Mouse (Mus musculus) left cerebral cortex, postnatal 14 days (tissue): Measurements from ENCODE around the gene Olfr718-ps1. TPM values are rescaled to one million over a fixed set of nuclear protein-coding genes. Genes with fewer than 3 reads are reported as not detected.
"Not testable (repeated sequence)": the region's sequence is repeated elsewhere in the genome, so short reads cannot be mapped to it uniquely, and the experiment has no call there.

Source experiments
- DNase-seq, 2 experiments: peaks; one replicate each; pipeline ENCODE4 v3.0.0; 2021 to 2022; ENCODE audit warnings: low spot score in 2 of 2, mixed read lengths in 1 of 2
- intact Hi-C: fragments of 180-260 bp; cut with DNase I; formaldehyde crosslinking; loops from one replicate; pipeline ENCODE4 v1.15.1; 2025
- long read RNA-seq, 2 experiments: library from polyadenylated mRNA; stranded (forward); transcript quantifications; one replicate each; pipeline ENCODE4 v2.0.0; 2021
- total RNA-seq, 2 experiments: library from RNA; stranded (reverse); gene quantifications; 2 replicates each; pipeline ENCODE4 v1.2.3; 2021

Gene Olfr718-ps1
- under 1 TPM; 0.11 to 0.13 TPM for total RNA-seq
- long read RNA-seq, experiment 1 = 0 reads
- long read RNA-seq, experiment 2 = 0 reads

- intact Hi-C loops = no loop called here
- no peak for DNase-seq
These were observed at the start of gene Olfr718-ps1 for GRCm38 (mm10) chr5:143147481-143147880. Gene Olfr718-ps1 (minus strand): TSS chr5:143147581.

- DNase-seq = no peak
- intact Hi-C loops = no loop called here
These were observed 49.1 kb upstream of the Olfr718-ps1 start for GRCm38 (mm10) chr5:143196506-143196905.

- intact Hi-C loops = no loop called here
- DNase-seq = no peak
These were observed 47.8 kb upstream of the Olfr718-ps1 start for GRCm38 (mm10) chr5:143195166-143195565.

GRCm38 (mm10) chr5:143194747-143195146, 47.4 kb upstream of the Olfr718-ps1 start:
- DNase-seq, intact Hi-C loops: not testable (repeated sequence)

- no peak for DNase-seq
- intact Hi-C loops = no loop called here
These were observed 45.4 kb upstream of the Olfr718-ps1 start for GRCm38 (mm10) chr5:143192806-143193205.

GRCm38 (mm10) chr5:143188014-143188413, 40.6 kb upstream of the Olfr718-ps1 start:
- intact Hi-C loops, DNase-seq: not testable (repeated sequence)

- peak; percentile 95 to 97 for DNase-seq
- intact Hi-C loops = loop anchor here (1.0 kb wide), 1 partner anchor 55 kb away; the partner anchor contains the start of gene Zfp12
These were observed 33.1 kb upstream of the Olfr718-ps1 start, which contains the start of the genes Rbak and Spdye4b for GRCm38 (mm10) chr5:143180255-143181076. Gene Rbak (minus strand): TSS chr5:143180775. Gene Spdye4b (plus strand): TSS chr5:143181017.

- DNase-seq = peak in 1 of 2 experiments; percentile 30
- intact Hi-C loops = loop anchor here (5.0 kb wide), 1 partner anchor 123 kb away; no protein-coding TSS in a partner anchor
These were observed 31.8 kb upstream of the Olfr718-ps1 start for GRCm38 (mm10) chr5:143179179-143179578.

GRCm38 (mm10) chr5:143177541-143178200, 30.3 kb upstream of the Olfr718-ps1 start:
- intact Hi-C loops = loop anchor here (5.0 kb wide), 1 partner anchor 125 kb away; no protein-coding TSS in a partner anchor
- DNase-seq = no peak

GRCm38 (mm10) chr5:143175970-143176369, 28.6 kb upstream of the Olfr718-ps1 start:
- intact Hi-C loops = loop anchor here (5.0 kb wide), 1 partner anchor 126 kb away; no protein-coding TSS in a partner anchor
- DNase-seq = no peak

GRCm38 (mm10) chr5:143165508-143166070, 18.2 kb upstream of the Olfr718-ps1 start:
- intact Hi-C loops = no loop called here
- DNase-seq = no peak

- DNase-seq = no peak
- intact Hi-C loops = no loop called here
These were observed 8.2 kb upstream of the Olfr718-ps1 start for GRCm38 (mm10) chr5:143155534-143155933.

GRCm38 (mm10) chr5:143153756-143154155, 6.4 kb upstream of the Olfr718-ps1 start:
- DNase-seq = no peak
- intact Hi-C loops = no loop called here

- no peak for DNase-seq
- intact Hi-C loops = no loop called here
These were observed 2.7 kb upstream of the Olfr718-ps1 start for GRCm38 (mm10) chr5:143150044-143150443.

- DNase-seq = no peak
- intact Hi-C loops = no loop called here
These were observed 2.2 kb upstream of the Olfr718-ps1 start for GRCm38 (mm10) chr5:143149536-143149935.

- no peak for DNase-seq
- intact Hi-C loops = no loop called here
These were observed 1.3 kb upstream of the Olfr718-ps1 start for GRCm38 (mm10) chr5:143148661-143149060.

- DNase-seq = no peak
- intact Hi-C loops = no loop called here
These were observed 9.8 kb downstream of the Olfr718-ps1 start for GRCm38 (mm10) chr5:143137580-143137979.

GRCm38 (mm10) chr5:143135042-143135441, 12.3 kb downstream of the Olfr718-ps1 start:
- intact Hi-C loops = no loop called here
- DNase-seq = no peak

- intact Hi-C loops = not testable (repeated sequence)
These were observed 13.0 kb downstream of the Olfr718-ps1 start for GRCm38 (mm10) chr5:143134216-143135010.

More at GRCm38 (mm10) chr5:143134216-143135010, 13.0 kb downstream of the Olfr718-ps1 start:
- DNase-seq = not testable (repeated sequence)
